Mouse (Mus musculus) frontal cortex, postnatal 36 days (tissue): ENCODE results near the gene Smpdl3a.

ENCODE experiments used
- DNase-seq, 2 experiments: peaks; one replicate each; pipeline ENCODE4 v3.0.0; 2022; ENCODE audit warnings: low spot score in 2 of 2

Smpdl3a gene

GRCm38 (mm10) chr10:57819209-57819608 is 25.1 kb downstream of the Smpdl3a start:
- DNase-seq = no peak

DNA sequence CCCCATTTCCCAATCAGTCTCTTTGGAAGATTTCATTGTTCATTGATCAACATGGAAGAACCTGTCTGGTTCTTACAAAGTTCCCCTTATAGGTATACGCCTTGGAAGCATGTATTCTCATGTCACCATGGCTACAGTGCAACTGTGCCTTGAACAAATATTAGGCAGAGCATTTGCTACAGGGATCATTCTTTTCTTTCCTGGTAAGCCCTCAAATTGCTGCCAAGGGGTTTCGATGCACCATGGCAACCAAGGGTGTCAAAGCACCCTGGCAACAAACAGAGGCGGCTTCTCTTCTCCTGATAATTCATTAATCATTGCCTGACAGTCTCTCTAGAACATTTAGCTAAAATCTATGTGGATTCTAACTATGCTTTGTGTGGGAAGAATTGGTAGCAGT is 28.3 kb downstream of the Smpdl3a start:
- peak; percentile 28 to 47 for DNase-seq

DNA sequence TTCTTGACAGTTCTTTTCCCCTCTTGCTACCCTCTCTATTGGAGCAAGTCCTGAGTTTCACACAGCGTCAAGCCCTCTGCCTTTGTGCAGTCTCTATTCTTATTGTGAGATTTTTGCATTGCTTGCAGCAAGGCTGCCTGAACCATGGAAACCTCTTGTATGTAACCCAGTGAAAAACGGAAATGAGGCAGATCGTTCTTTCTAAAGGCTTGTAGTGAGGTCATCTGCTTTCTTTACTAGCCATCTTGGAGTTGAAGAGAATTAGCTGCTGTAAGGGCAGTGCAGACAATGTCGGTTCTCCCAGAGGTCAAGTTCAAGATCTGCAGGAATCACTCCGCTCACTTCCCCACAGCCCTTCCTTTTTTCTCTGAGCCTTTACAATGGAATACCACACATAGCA is 34.5 kb downstream of the Smpdl3a start:
- no peak for DNase-seq

DNA sequence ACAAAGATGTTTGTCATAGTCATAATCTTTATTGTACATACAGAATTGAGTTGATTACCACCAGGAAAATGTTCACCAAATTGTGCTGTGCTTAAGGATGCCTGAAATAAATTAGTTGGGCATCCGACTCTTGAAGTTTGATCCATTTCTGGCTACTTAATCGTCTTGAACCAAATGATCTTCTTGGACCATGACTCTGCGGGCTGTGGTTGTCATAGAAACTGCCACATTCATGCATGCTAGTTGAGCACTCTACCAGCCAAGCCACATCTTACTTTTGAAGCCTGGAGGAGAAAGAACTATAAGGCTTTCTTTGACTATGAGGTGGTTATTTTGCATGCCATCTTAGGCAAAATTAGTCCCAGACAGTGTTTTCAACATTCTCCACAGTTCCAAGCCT is 35.5 kb downstream of the Smpdl3a start:
- no peak for DNase-seq

DNA sequence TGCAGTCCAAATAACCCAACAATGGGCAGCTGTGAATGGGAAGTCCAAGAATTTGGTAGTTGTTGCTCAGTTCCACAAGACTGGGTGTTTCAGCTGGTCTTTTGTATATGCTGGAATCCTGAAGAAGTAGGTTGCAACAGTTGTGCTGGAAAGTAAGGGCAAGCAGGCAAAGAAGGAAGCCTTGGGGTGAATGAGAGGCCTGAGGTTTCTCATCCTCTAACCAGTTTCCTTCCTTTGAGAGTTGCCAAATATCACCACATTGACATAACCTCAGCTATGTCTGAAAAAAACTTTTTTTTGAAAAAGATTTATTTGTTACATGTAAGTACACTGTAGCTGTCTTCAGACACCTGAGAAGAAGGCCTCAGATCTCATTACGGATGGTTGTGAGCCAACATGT is 41.0 kb downstream of the Smpdl3a start:
- DNase-seq = no peak

DNA sequence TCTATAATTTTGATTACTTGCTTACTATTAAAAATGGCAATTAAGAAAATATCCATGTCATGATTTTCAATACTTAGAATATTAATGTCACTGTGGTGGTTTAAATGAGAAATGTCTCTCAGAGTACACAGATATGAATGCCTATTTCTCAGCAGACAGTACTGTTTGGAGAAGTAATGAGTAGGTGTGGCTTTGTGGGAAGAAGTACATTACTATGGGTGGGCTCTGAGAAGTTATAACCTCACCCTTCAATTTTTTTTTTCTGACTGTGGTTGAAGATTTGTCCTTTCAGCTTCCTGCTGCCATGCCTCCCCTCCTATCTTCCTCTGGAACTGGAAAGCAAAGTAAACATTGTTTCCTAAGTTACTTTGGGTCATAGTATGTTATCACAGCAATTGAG is 41.8 kb downstream of the Smpdl3a start:
- no peak for DNase-seq

GRCm38 (mm10) chr10:57841638-57842509 is 47.7 kb downstream of the Smpdl3a start:
- DNase-seq = peak; percentile 34 to 76

DNA sequence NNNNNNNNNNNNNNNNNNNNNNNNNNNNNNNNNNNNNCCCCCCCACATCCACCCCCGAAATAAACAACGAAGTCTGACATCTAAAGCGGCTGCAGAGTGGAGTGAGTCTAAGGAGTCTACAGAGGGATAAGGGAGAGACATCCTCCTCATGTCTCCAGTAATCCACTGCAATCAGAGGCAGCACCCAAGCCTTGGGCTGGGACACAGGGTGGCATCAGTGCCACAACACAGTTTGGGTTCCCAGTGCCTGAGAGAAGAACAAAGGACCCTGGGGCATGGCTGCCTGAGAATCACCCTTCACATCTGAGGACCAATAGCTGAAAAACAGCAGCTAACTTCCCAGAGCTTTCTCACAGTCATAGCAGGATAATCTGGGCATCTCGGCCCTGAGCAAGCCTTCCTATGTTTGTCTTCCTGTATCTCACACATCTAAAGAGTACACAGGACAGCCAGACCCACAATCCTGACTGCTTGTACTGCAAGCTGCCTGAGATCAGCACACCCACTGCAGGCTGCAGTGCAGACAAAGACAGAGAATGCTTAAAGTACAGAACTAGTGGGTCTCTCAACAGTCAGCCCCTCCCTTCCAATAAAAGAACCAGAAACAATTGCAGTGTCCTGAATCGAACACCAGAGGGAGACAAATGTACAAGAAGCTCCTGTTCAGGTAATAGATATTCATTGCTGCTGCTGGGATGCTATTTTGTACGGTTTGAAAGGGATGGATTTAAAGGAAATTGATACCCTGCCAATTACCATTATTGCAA is 54.0 kb downstream of the Smpdl3a start:
- peak in 1 of 2 experiments; percentile 42 for DNase-seq
